In genomic region chr6:37681331-37681730, GRCm38 (mm10) we compare ENCODE assay signal across 8 mouse cellular contexts.
DNase-seq lines count a peak whose midpoint lies in the region; ATAC-seq and TF ChIP-seq lines count a peak whose summit lies in the region.
"Not testable (repeated sequence)": the region's sequence is repeated elsewhere in the genome, so short reads cannot be mapped to it uniquely, and the experiment has no call there.

No protein-coding gene starts in this region.

- H3K4me3 ChIP-seq in liver, adult 2 months (ENCODE audit: insufficient read depth, low read depth, low read length); lung, embryonic 14.5 days (ENCODE audit: low read depth, low read length); small intestine, adult 2 months (ENCODE audit: low read depth, low read length): not testable (repeated sequence)

- H3K9ac ChIP-seq in liver, adult 2 months (ENCODE audit: low read depth, low read length); lung, embryonic 14.5 days: not testable (repeated sequence)

- H3K27ac ChIP-seq in liver, adult 2 months (replicated peaks; ENCODE audit: insufficient read depth, low read depth, low read length); lung, embryonic 14.5 days (ENCODE audit: low read depth): not testable (repeated sequence)
- H3K27ac ChIP-seq in small intestine, adult 2 months (ENCODE audit: insufficient read depth, low read depth, low read length): peak overlapping the region; percentile 57

- not testable (repeated sequence) for H3K79me2 ChIP-seq in liver, adult 2 months (ENCODE audit: control insufficient read depth, insufficient read depth, low read length)

- H3K36me3 ChIP-seq in liver, adult 2 months (ENCODE audit: control insufficient read depth, insufficient read depth, low read length); lung, embryonic 14.5 days (ENCODE audit: insufficient read depth); small intestine, adult 2 months (ENCODE audit: control insufficient read depth, insufficient read depth, low read length): not testable (repeated sequence)

- H3K4me1 ChIP-seq in liver, adult 2 months (ENCODE audit: control insufficient read depth, insufficient read depth, low read length); lung, embryonic 14.5 days (ENCODE audit: insufficient read depth); small intestine, adult 2 months (ENCODE audit: control insufficient read depth, insufficient read depth, insufficient read length, low read length): not testable (repeated sequence)

- not testable (repeated sequence) for H3K27me3 ChIP-seq in liver, adult 2 months (ENCODE audit: control insufficient read depth, insufficient read depth, low read length); lung, embryonic 14.5 days (ENCODE audit: insufficient read depth, low read length); small intestine, adult 2 months (ENCODE audit: control insufficient read depth, insufficient read depth, low read length)

- 23% methylated on average over 2 of the region's 2 CpGs for WGBS in liver, adult 2 months
- WGBS in lung, embryonic 14.5 days: 65% methylated on average over 2 of the region's 2 CpGs
- 28% methylated on average over 2 of the region's 2 CpGs for WGBS in small intestine, adult 2 months

- TF ChIP-seq POLR2A in liver, adult 2 months (IDR thresholded peaks at IDR 0.05; ENCODE audit: extremely low read depth, insufficient read depth, low read length); small intestine, adult 2 months (IDR thresholded peaks at IDR 0.05; ENCODE audit: low read depth, low read length): not testable (repeated sequence)

- not testable (repeated sequence) for H3K4me2 ChIP-seq in lung, embryonic 14.5 days

- ATAC-seq in lung, embryonic 14.5 days (ENCODE audit: insufficient read depth): not testable (repeated sequence)

- H3K9me3 ChIP-seq in lung, embryonic 14.5 days (ENCODE audit: low read depth, low read length): not testable (repeated sequence)

- not testable (repeated sequence) for TF ChIP-seq CTCF in liver, adult 2 months (IDR thresholded peaks at IDR 0.05; ENCODE audit: low read depth, low read length); lung, embryonic 14.5 days (IDR thresholded peaks at IDR 0.05; ENCODE audit: low read depth); small intestine, adult 2 months (IDR thresholded peaks at IDR 0.05; ENCODE audit: extremely low read depth, insufficient read length, insufficient replicate concordance, low read depth, low read length)

- DNase-seq in heart, adult 11 months: peak; percentile 29
- peak; percentile 44 for DNase-seq in kidney, adult 11 months
- DNase-seq in kidney, adult 8-10 months: peak; percentile 43 to 51
- DNase-seq in kidney, postnatal 36 days: peak; percentile 10 to 59
- DNase-seq in liver, adult 2 months (ENCODE audit: extremely low read depth, low read depth, low spot score): peak; percentile 65
- peak; percentile 5 for DNase-seq in lung, embryonic 14.5 days
- DNase-seq in lung, postnatal 36 days: peak; percentile 64

Comparison
In these comparisons a context has a peak if more than half of its experiments do, and no peak if none do; other contexts are left out.
1. DNase-seq: peak in every context shown above with its lines; median percentile 65 in liver, adult 2 months; 64 in lung, postnatal 36 days; 47 in kidney, adult 8-10 months; 44 in kidney, adult 11 months; 34 in kidney, postnatal 36 days; 29 in heart, adult 11 months; 5 in lung, embryonic 14.5 days.